Mouse (Mus musculus): ENCODE measurements at regions not wholly inside any gene's neighbourhood (a gene's known extent, or its start where the extent isn't known, plus 50 kb on each side); places are given as distances from the start of the nearest gene placed in this dataset.

- peak; percentile 81 to 82 for DNase-seq
Observed at GRCm38 (mm10) chr1:60823006-60823665, 63.7 kb upstream of the Ctla4 start.

- DNase-seq = no peak
Observed at GRCm38 (mm10) chr1:60824218-60825125, 62.3 kb upstream of the Ctla4 start.

- no peak for DNase-seq
Observed at GRCm38 (mm10) chr1:60825256-60826186, 61.3 kb upstream of the Ctla4 start.

GRCm38 (mm10) chr1:60826981-60827380, 59.8 kb upstream of the Ctla4 start:
- no peak for DNase-seq

GRCm38 (mm10) chr1:60828152-60828551, 58.6 kb upstream of the Ctla4 start:
- no peak for DNase-seq

- DNase-seq = no peak
Observed at GRCm38 (mm10) chr1:60829849-60830248, 57.0 kb upstream of the Ctla4 start.

GRCm38 (mm10) chr1:60833668-60834067, 53.1 kb upstream of the Ctla4 start:
- DNase-seq = no peak

All from B cell, adult 2 months (primary cell).